Mouse (Mus musculus): Measurements from ENCODE around the gene Mgat5. TPM values are rescaled to one million over a fixed set of nuclear protein-coding genes. Genes with fewer than 3 reads are reported as not detected.
A peak's percentile ranks its signal among the peaks of the same experiment; 100 is the strongest.

Gene Mgat5
- total and polyA plus RNA-seq, 2 experiments from 2014 or later, result 2.1 to 11.2 TPM

DNA sequence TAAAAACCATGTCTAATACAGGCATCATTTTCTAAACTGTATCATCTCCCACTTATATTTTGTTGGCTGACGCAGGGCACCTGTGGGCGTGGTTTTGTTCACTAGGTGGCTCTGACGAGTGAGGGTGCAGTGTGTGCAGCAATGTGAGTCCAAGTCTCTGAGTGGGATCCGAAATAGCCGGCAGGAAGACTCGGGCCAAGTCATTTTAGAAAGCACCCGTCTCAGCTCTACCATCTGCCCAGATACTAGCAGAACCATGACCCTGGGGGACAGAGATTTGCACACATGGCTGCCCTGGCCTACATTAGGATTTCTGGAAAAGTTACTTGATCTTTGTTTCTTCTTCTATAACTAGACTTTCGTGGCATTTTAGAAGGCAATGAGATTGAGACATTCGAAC lies 135.5 kb downstream of the Mgat5 start:
- 78% methylated on average over 9 of the region's 9 CpGs for WGBS
- Histone ChIP-seq H3K27me3 (ENCODE audit: control insufficient read depth, insufficient read depth, low read length) (no peaks in the 10 kb centered on the region), H3K27ac (ENCODE audit: low read depth) (no peak overlapping the region), H3K4me3 (ENCODE audit: low read depth, low read length) (no peak overlapping the region), H3K4me1 (ENCODE audit: control insufficient read depth, insufficient read depth) (peaks cover 37% of the 10 kb centered on the region), H3K9ac (replicated peaks; ENCODE audit: low read depth, low read length) (no peak overlapping the region), H3K36me3 (replicated peaks; ENCODE audit: control insufficient read depth, insufficient read depth, low read length) (no peaks in the 10 kb centered on the region), H3K4me2 (ENCODE audit: low read depth, low read length) (no peak overlapping the region), H3K9me3 (replicated peaks; ENCODE audit: control insufficient read depth, low read length) (no peaks in the 10 kb centered on the region)
- ATAC-seq (ENCODE audit: insufficient read depth, low read depth), result no peak
- peak; percentile 3 for DNase-seq (ENCODE audit: low spot score)
- TF ChIP-seq CTCF (IDR thresholded peaks at IDR 0.05; ENCODE audit: low read depth) (no peak), EP300 (IDR thresholded peaks at IDR 0.05; ENCODE audit: low read depth) (no peak)

DNA sequence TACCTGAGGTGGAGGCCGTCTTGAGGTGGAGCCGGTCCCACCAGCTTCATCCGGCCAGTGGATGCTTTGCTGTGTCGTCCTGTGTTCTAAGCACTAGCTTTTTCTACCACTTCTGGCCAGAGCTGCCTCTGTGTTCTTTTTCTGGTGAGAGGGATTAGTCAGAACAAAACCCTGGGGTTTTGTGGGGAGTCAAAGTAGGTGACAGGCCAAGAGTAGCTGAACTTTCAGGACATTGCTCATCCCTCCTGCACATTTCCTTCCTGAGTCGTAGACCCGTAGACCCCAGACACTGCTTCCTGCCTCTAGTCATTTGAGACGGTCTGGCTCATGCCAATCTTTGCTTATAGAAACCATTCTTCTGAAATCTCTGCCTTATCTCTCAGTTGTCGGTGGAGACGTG lies 140.1 kb downstream of the Mgat5 start:
- Histone ChIP-seq H3K9me3 (replicated peaks; ENCODE audit: control insufficient read depth, low read length) (no peaks in the 10 kb centered on the region), H3K4me3 (ENCODE audit: low read depth, low read length) (no peak overlapping the region), H3K27me3 (ENCODE audit: control insufficient read depth, insufficient read depth, low read length) (no peaks in the 10 kb centered on the region), H3K36me3 (replicated peaks; ENCODE audit: control insufficient read depth, insufficient read depth, low read length) (no peaks in the 10 kb centered on the region), H3K27ac (ENCODE audit: low read depth) (no peak overlapping the region), H3K4me1 (ENCODE audit: control insufficient read depth, insufficient read depth) (peaks cover 62% of the 10 kb centered on the region), H3K9ac (replicated peaks; ENCODE audit: low read depth, low read length) (no peak overlapping the region), H3K4me2 (ENCODE audit: low read depth, low read length) (no peak overlapping the region)
- DNase-seq (ENCODE audit: low spot score), result peak; percentile 4
- TF ChIP-seq CTCF (IDR thresholded peaks at IDR 0.05; ENCODE audit: low read depth) (no peak), EP300 (IDR thresholded peaks at IDR 0.05; ENCODE audit: low read depth) (no peak)
- 44% methylated on average over 9 of the region's 9 CpGs for WGBS
- no peak for ATAC-seq (ENCODE audit: insufficient read depth, low read depth)

DNA sequence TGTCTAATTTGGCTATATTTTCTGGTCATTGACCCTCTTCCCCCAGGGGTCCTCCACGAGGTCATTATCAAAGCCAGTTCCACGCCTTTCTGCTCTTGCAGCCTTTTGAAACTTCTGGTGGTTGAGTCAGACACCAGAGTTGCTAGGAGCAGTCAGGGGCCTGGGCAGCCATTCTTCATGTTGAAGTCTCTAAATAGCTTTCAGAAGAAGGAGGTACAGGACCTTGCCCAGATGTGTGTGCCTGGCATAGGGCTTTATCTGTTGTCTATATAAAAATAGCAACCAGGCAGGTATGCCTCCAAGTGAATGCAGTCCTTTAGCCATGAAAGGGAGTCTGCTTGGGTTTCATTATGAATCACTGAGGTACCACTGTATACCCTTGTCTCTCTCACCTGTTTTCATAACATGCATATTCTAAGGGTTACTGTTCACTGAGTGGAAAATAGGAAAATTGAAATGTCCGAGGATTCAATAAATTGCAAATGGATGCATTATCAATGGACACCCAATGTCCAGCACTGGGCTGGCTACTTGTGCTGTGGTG lies 141.9 kb downstream of the Mgat5 start:
- H3K4me1 ChIP-seq (ENCODE audit: control insufficient read depth, insufficient read depth), result peaks cover 67% of the 10 kb centered on the region
- H3K27me3 ChIP-seq (ENCODE audit: control insufficient read depth, insufficient read depth, low read length), result no peaks in the 10 kb centered on the region
- no peak for DNase-seq (ENCODE audit: low spot score)
- TF ChIP-seq EP300 (IDR thresholded peaks at IDR 0.05; ENCODE audit: low read depth) (no peak), CTCF (IDR thresholded peaks at IDR 0.05; ENCODE audit: low read depth) (no peak)
- 68% methylated on average over 3 of the region's 3 CpGs for WGBS
- ATAC-seq (ENCODE audit: insufficient read depth, low read depth), result no peak
- H3K4me2 ChIP-seq (ENCODE audit: low read depth, low read length), result no peak overlapping the region
- no peak overlapping the region for H3K4me3 ChIP-seq (ENCODE audit: low read depth, low read length)
- H3K36me3 ChIP-seq (replicated peaks; ENCODE audit: control insufficient read depth, insufficient read depth, low read length), result no peaks in the 10 kb centered on the region
- no peak overlapping the region for H3K27ac ChIP-seq (ENCODE audit: low read depth)
- no peak overlapping the region for H3K9ac ChIP-seq (replicated peaks; ENCODE audit: low read depth, low read length)
- no peaks in the 10 kb centered on the region for H3K9me3 ChIP-seq (replicated peaks; ENCODE audit: control insufficient read depth, low read length)

DNA sequence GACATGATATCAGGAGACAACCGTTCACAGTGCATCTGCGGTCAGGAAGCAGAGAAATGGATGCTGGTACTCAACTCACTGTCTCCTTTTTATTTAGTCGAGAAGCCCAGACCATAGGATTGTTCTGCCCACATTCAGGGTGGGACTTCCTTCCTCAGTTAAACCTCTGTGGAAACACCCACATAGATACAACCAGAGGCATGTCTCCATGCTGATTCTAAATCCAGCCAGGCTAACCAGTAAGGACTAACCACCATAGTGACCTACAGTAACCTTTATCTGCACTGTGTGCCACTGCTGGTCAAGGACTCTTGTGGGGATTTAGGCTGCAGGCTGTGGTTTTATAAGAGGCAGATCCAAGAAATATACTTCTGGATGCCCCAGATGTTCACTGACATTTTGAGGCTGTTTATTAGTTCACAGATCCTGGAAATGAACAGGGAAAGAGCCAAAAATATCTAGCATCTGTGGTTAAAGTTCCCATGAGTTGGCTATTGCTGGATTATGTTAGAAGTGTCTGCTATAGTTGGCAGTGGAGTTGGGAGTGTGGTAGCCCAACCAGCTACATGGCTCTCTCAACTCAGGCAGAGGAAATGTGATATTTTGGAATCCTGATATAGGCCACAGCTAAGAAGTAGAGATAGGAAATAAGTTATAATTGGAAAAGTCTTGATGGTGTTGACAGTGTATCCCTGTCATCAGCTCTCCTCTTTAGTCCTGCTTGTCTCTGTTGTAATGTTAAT lies 143.2 kb downstream of the Mgat5 start:
- ATAC-seq (ENCODE audit: insufficient read depth, low read depth) (peak; percentile 70), DNase-seq (ENCODE audit: low spot score) (peak; percentile 80)
- WGBS, result 48% methylated on average over 3 of the region's 3 CpGs
- Histone ChIP-seq H3K4me2 (ENCODE audit: low read depth, low read length) (peak overlapping the region; percentile 33; the same call in 1 of the 2 replicates), H3K36me3 (replicated peaks; ENCODE audit: control insufficient read depth, insufficient read depth, low read length) (no peaks in the 10 kb centered on the region), H3K9ac (replicated peaks; ENCODE audit: low read depth, low read length) (no peak overlapping the region), H3K27me3 (ENCODE audit: control insufficient read depth, insufficient read depth, low read length) (no peaks in the 10 kb centered on the region), H3K4me3 (ENCODE audit: low read depth, low read length) (no peak overlapping the region), H3K9me3 (replicated peaks; ENCODE audit: control insufficient read depth, low read length) (no peaks in the 10 kb centered on the region), H3K4me1 (ENCODE audit: control insufficient read depth, insufficient read depth) (peaks cover 78% of the 10 kb centered on the region), H3K27ac (ENCODE audit: low read depth) (peak overlapping the region; percentile 87)
- TF ChIP-seq CTCF (IDR thresholded peaks at IDR 0.05; ENCODE audit: low read depth) (no peak), EP300 (IDR thresholded peaks at IDR 0.05; ENCODE audit: low read depth) (peak; percentile 83)

DNA sequence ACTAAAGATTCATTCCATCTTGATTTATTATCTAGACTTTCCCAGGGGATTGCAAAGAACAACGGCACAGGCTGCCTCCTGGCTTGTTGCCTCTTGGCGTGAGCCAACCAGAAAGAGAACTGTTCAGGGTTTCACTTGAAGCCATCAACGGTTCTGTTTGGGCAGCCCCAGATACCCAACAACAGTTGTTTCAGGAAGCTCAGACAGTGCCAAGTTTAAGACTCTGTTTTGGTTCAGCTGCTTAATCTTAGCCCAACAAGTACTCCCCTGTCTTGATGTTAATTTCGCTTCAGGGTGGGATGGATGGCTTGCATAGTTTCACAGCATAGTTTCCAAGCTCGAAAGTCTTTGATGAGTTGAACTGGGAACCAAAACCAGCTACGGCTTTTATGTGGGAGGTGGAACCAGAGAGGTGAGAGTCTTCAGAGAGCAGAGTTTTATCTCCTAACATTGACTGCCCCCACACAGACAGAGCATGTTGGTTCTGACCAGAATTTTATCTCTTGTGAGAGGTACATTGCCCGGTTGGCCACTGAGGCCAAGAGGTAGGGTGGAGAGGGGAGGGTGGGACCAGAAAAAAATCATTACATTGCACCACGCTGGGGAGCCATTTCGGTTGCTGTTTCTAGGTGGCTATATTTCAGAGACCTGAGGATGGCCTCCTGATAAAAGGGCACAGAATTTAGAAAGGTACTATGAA lies 144.0 kb downstream of the Mgat5 start:
- Histone ChIP-seq H3K27me3 (ENCODE audit: control insufficient read depth, insufficient read depth, low read length) (no peaks in the 10 kb centered on the region), H3K4me3 (ENCODE audit: low read depth, low read length) (no peak overlapping the region; the same call in 1 of the 2 replicates), H3K27ac (ENCODE audit: low read depth) (peak overlapping the region; percentile 87), H3K4me1 (ENCODE audit: control insufficient read depth, insufficient read depth) (peaks cover 80% of the 10 kb centered on the region), H3K9ac (replicated peaks; ENCODE audit: low read depth, low read length) (no peak overlapping the region), H3K36me3 (replicated peaks; ENCODE audit: control insufficient read depth, insufficient read depth, low read length) (no peaks in the 10 kb centered on the region), H3K9me3 (replicated peaks; ENCODE audit: control insufficient read depth, low read length) (no peaks in the 10 kb centered on the region), H3K4me2 (ENCODE audit: low read depth, low read length) (peak overlapping the region; percentile 33)
- WGBS, result 17% methylated on average over 9 of the region's 9 CpGs
- ATAC-seq (ENCODE audit: insufficient read depth, low read depth) (peak; percentile 80), DNase-seq (ENCODE audit: low spot score) (peak; percentile 83)
- TF ChIP-seq CTCF (IDR thresholded peaks at IDR 0.05; ENCODE audit: low read depth) (no peak), EP300 (IDR thresholded peaks at IDR 0.05; ENCODE audit: low read depth) (no peak; the same call in none of the 2 replicates)

All from heart, postnatal 0 days (tissue).